Mouse (Mus musculus): ENCODE measurements at regions not wholly inside any gene's neighbourhood (a gene's known extent, or its start where the extent isn't known, plus 50 kb on each side); places are given as distances from the start of the nearest gene placed in this dataset.
"Not testable (repeated sequence)": the region's sequence is repeated elsewhere in the genome, so short reads cannot be mapped to it uniquely, and the experiment has no call there.

DNA sequence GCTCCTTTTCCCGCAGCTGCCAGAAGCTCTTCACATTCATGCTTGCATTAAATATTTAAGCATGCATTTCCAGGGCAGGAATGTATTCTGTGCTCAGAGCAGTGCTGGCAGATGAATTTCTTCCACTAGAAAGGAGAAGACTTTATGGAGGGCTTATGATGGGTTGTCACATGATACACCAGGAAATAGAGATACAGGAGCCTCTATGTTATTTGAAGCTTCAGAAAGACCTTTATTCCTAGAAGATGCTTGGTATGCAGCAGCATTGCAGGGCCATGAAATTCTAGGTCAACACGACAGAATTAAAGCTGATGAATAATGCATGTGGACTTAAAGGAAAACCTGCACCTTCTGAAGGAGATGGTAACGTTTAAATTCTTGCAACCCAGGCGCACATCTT, 212.1 kb downstream of the Adgrg6 start:
- DNase-seq = no peak

DNA sequence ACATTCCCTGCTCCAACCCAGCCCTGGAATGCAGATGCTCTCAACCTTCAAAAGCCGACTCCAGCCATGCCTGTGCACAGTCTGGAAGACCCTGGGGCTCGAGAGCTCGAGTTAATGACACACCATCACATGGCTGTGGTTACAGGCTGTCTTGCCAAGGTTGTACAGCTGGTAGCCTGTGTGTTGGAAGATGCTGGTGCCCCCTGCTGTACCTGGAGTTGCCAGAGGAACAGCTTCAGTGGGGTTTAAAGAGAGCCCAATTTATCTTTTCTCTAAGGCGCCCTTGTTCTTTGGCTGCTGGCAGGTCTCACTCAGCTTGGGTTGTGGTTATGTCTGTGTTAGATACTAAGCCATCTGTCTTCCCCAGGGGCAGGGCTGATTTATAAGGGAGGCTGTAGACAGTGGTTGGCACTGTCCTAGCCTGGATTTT, 212.8 kb downstream of the Adgrg6 start:
- DNase-seq = no peak

DNA sequence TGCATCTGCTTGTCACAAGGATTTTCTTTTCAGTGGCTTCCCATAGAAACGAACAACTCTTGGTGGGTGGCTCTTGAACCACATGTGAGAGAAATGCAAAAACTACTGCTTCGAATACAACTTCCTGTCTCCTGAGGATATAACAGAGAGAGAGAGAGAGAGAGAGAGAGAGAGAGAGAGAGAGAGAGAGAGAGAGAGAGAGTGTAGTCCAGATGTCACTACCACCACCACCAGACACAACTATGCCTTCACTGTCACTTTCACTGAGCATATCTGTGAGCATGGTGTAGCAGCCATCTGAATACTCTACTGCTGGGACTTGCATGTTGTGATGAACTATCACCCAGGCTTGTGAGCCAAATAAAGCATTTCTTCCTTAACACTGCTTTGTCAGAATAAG, 216.6 kb downstream of the Adgrg6 start:
- DNase-seq = no peak

DNA sequence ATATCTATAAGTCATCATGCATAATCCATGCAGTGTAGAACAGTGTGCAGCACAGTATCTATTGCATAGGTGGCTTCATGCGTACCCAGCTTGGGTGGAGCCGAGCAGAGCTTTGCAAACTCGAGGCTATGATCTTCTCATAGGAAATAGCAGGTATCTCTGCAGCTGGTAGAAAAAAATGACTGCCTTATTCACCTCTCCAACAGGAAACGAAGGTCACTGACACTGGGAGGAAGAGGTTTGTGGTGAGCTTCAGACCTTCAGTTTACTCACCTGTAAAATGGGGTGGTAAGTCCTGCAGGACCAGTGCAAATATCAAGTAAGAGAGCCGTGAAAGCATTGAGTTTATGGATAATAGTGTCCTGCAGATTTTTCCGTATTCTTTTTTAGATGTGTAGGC, 219.2 kb downstream of the Adgrg6 start:
- no peak for DNase-seq

DNA sequence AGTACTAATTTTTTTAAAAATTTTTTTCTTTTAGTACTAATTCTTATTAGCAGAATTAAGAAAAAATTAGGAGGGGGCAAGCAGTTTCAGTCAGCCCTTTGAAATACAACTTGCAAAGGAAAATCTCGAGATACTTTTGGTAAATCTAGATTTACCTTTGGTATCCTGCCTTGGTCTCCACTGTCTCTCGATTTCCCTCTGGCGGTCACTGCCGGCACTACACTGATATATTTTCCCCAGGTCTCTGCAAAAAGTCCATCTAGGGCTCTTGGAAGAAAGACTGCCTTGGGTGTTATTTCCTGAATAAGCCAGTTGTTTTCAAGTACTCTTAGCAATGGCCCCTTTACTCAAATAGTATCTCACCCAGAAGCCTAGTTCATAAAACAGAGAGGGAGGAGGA, 224.0 kb downstream of the Adgrg6 start:
- peak; percentile 83 for DNase-seq

DNA sequence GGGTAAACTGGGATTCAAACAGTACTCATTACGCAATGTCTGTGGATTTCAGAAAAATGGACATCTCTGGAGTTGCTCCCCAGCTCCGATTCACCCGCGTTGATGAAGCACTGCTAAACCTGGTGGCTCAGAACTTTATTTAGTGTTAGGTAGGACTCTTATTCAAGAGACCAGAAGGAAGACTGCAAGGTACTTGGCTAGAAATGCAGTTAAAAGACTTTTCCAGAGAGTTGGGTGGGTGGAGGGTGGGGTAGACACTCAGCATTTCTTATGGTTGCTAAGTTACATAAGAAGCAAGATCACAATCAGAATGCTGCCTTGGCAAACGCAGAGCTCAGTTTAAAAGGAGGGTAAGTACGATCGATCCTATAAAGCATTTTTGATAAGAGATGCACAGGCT, 230.2 kb downstream of the Adgrg6 start:
- DNase-seq = no peak

DNA sequence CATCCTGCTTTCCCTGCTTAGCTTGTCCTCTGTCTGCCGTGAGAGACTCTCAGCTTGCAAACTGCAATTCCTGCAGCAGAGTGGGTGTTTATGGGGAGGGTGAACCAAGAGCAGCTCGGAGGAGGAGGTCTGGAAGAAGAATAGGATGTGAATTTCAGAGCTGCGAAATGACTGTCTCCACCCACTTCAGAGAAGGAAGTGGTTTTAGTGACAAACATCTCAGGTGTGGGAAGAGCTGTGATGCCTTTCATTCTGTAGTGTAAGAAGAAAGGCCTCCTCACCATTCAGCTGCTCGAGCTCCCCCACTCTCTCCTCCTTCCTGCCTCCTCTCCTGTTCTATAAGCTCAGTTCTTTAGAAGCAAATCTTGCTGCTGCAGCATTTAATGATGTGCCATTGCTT, 230.9 kb downstream of the Adgrg6 start:
- DNase-seq = no peak

DNA sequence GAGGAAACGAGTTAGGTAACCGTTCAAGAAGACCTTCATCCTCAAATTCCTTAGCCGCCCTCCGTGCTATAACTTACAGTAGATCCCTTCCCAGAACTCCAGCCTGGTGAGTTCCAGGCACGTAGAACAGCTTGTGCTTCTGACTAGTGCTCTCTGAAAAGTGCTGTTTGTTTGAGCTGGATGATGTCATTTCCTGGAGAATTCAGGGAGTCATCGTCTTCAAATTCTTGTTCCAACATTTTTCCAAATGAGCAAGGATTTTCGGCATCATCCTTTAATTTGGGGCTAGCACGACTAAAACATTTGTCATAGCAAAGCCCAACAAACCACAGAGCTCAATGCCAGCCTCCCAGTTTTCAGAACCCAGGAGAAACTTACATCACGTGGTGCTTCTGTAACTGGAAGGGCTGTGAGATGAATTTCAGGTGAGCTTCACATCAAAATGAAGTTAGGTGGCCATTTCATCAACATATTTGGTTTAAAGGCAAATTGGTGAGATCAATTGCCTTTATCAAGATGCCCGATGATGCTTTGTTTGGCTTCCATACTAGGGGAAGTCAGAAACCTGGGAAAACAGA, 231.4 kb downstream of the Adgrg6 start:
- DNase-seq = no peak

DNA sequence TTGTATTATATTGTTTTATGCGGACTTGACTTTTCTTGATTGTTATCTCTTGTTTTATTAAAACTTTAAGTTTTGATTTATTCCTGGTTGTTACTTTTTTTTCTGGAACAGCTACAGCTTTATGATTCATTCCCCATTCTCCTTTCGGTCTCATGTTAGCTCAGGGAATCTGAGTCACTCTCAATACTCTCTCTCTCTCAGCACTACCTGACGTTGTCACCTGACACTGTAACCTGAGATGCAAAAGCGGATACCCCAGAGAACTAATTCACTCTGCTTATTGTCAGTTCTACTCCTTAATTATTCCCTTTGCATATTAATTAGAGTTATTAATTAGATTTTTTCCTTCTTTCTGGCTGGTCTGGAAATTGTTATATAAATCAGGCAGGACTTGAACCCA, 232.5 kb downstream of the Adgrg6 start:
- DNase-seq = no peak

DNA sequence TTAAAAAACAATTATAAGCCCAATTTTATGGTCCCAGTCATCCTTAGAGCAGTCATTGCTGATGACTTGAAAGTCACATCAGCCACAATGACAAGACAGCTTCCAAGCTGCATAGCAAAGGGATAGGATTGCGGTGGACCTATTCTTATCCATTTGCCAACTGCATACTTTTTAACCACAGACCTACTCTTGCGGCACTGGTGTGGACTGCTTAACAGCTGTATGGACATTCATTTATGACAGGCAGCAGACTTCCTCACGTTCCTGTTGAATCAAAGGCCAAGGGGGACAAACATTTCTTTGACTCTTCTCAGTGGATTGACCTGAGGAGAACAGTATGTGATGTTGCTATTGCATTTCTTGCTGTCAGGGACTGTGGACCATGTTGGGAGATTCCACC, 233.5 kb downstream of the Adgrg6 start:
- DNase-seq = no peak

DNA sequence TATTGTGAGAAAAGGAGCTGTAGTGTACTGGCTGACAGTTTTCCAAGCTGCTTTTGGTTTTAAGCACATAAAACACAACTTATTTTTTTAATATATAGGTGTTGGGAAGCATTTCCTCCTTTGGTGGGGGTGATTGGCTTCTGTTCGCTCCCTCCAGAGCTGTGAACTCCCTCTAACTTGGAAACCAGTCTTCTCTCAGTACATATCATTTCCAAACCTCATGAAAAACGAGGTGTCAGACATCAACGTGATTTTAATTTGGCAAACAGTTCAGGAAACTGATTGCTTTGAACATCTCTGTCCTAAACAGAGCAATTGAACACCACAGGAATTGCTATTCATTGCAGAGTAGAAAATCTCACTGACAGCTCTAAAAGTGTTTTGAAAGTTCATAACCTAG, 238.6 kb downstream of the Adgrg6 start:
- no peak for DNase-seq

DNA sequence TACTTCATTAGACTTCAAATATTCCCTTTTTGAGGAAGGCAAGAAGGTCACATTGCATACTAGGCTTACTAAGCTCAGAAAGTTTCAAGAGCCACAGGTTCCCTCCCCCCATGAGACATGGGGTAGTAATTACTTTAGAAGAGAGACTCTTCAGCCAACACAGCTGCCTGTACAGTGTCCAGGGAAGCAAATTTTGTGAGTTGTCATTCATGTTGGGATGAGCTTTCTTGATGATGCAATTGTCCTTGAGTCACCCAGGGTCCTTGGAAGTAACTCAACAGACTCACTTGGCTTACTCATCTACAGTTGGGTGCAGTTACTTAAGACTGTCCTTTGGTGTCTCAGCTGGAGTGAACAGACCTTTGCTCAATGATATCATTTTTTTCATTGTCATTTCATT, 242.0 kb downstream of the Adgrg6 start:
- DNase-seq = peak; percentile 8

DNA sequence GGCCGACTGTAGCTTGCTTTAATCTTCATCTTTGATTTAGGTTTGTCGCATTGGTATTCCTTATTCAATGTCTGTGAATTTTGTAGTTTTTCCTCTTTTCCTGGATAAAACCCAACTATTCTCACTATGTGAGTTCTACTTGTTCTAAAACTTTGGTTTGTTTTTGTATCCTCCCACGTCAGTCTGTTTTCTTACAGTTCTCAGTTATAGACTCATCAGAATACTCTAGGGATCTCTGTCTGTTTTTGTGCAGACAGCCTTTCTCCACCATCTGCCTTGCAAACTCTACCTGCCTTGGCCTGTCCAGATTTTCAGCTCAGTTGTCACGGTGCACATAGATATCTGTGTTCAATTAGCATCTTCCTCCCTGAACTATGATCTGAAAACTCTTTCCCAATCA, 249.3 kb downstream of the Adgrg6 start:
- no peak for DNase-seq

DNA sequence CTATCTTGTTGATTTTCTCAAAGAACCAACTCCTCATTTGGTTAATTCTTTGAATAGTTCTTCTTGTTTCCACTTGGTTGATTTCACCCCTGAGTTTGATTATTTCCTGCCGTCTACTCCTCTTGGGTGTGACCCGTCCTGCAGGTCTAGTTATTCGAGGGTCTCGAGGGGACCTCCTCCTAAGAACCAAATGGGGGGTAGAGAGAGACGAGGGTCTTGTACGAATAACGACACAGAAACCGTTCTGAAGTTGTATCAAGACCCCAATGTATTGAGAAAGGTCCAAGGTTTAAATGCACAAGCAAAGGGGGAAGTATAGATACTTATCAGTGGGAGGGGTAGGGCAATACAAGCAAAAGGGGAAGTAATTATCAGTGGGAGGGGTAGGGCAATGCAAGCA, 252.8 kb downstream of the Adgrg6 start:
- DNase-seq = not testable (repeated sequence)

DNA sequence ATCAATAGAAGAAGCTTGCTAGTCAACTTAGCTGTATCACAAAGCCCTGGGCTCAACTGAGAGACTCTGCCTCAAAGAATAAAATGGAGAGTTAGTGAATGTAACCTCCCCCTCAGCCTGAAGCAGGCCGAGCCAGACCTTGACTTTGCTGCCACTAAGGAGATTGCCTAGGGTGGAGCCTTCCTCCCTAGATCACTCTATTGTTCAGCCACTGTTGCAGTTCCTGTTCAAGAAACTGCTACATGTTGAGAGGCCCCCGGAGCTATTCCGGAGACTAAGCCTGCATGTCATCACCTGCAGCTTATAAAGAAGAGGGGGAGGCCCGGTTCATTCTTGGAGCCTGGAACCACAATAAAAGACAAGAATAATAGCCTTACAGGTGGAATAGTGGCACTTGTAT, 257.9 kb downstream of the Adgrg6 start:
- DNase-seq = no peak

DNA sequence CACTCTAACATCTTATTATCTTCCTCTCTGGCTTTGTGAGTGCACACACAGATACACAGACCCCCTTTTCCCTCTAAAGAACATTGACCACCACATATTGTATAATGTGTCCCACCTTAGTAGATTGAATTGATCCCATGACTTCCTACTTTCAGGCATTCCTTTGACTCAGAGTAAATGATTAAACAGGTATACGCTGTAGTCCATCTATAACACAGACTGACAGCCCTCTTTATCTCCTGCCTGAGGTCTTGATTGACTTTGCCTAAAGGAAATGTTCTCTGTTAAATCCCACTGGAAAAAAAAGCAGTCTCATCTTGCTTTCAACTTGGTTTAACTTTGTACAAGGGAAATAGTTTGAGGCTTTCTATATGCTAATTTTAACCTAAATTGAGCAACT, 268.8 kb downstream of the Adgrg6 start:
- no peak for DNase-seq

DNA sequence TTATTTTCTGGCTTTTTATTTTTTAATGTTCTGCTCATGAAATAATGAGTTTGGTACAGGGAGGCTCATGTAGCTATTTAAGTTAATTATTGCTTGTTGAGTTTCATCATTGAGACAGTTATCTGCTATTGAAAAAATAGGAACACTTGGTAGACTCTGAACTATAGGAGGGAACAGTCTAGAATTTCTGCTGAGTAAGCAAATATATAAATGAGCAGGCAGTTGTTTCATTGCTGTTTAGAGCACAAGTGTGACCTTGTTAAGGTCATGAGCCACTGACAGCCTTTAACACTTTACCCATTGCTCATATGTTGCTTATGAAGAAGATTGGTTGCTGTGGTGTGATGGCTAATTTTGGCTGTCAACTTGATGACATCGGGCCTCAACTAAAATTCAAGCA, 270.0 kb downstream of the Adgrg6 start:
- DNase-seq = no peak

DNA sequence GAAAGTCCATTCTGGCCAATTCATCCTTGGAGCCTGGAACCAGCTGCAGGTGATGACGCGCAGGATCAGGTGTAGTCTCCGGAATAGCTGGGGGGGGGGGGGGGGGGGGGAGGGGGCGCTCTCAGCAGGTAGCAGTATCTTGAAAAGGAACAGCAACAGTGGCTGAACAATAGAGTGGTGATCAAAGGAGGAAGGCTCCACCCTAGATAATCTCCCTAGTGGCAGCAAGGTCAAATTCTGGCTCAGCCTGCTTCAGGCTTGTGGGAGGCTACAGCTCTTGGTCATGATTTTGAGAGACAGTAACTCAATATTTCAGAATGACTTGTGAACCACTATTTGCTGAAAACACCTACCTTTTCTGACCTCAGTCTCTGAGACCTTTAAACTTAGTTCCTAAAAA, 275.5 kb downstream of the Adgrg6 start:
- no peak for DNase-seq

DNA sequence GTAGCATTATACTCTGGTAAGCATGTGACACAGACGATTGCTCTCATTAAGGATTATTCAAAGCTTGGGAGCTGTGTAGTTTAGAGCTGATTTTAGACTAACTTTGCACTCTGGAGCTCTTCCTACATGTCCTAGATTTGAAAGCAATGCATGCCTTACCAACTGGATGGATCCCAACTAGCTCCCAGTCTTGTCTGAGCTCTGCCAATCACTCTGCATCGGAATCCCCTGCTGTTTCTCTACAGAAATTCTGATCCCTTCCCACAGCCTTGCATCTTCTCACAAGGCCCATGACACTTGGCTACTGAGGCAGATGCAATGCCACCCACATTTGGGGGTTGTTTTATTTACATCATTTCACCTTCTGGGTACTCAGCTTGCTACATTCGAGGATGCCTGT, 277.8 kb downstream of the Adgrg6 start:
- no peak for DNase-seq

DNA sequence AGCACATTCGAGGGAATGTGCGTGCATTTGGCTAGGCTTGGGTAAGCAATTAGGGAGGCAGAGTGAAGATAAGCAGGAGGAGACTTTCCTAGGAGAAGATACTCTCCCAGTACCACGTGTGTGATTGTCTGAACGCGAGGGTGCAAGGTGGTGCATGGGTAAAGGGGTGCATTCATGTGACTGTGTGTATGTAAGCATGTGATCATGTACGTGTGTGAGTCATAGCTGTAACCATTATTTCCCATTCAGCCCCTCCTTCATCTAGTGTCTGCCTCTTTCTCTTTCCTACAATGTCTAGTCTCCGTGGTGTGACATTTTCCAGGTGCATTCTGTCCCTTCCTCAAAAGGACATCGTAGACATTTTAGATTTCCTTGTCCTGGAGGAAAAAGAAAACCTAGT, 273.8 kb downstream of the Hivep2 start:
- DNase-seq = no peak

DNA sequence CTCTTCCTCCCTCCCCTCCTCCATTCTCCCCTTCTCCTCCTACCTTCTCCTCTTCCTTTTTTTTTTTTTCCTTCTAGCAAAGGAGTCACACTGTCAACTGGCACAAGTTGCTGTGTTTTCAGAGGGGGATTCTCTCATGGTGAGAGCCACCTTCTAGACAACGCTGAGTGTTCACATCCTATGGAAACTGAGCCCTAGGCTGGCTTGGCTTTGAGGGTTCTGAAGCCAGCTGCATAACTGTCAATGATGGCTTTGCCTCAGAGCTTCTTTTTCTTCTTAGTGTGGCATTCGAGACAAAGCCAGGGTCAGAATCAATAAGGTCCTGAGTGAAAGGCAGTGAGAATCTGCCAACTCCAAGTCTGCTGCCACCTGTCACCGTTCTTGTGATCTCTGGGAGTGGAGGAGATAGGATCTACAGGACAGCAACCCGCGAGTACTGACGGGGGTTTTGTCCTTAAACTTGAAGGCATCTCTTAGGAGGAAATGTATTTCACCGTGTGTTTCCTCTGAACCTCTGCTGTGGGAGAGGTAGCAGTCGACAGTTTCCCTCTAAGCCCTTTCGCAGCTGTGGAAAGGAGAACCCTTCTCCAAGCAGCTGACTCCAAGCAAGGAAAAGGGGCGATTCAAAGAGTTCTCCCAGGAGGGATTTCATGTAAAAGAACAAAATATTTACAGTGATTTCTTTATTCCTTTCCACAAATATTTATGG, 269.2 kb downstream of the Hivep2 start:
- no peak for DNase-seq

DNA sequence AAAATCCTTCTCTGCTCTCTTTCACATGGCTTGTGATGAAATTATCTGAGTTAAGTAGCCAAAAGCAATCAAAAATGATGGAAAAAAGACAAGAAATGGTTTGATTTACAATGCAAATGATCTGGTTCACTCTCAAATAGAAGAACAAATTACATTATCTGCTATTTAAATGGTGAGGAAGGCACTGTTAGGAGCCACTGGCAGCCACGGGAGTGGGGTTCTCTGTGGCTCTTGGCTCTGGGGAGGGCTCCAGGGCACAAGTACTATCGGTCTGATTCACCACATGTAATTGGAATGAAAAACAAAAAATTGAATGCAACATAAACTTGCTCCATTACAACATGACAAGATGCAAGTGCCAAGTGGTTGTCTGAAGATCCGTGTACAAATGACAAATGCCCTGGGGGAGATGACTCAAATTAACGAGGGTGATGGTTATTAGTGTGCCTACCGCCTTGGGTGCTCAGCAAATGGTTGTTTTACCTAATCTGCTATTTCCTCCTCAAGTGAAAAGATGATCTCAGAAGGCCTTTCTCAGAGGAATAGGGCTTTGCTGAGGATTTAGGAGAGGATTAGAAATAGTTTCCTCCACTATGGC, 268.2 kb downstream of the Hivep2 start:
- no peak for DNase-seq

DNA sequence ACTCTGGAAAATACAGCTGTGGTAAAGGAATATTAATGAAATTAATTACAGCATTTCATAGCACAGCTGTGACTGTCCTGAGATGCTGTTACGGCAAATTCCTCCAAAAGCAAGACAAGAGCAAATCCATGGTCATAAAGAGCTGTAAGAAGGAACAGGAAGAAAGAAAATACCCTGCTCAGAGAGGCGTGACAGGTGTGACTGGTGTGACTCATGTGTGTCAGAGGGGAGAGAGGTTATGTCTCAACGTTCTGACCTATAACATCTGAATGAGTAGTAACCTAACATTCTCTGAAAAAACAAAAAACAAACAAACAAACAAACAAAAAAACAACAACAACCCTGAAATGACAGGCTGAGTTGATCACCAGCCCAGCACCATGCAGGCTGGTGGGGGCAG, 267.5 kb downstream of the Hivep2 start:
- no peak for DNase-seq

DNA sequence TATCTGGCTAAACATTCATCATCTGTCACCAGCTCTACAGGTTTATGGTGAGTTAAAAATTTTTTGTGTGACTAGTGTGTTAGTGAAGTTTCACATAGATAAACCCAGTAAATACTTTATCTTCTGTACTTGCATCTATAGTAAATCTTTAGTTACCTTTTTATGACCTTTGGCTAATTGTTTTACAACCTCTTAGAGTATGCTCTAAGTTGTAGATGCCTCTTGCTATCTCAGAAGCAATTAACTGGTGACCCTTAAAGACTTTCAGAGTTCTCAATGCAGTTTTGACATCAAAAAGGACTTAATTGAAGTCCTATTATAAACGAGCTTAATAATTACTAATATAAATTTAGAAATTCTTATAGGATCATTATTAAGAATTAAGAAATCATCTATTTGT, 265.6 kb downstream of the Hivep2 start:
- no peak for DNase-seq
